Mouse (Mus musculus): ENCODE measurements around the gene Ano6. TPM values are rescaled to one million over a fixed set of nuclear protein-coding genes. Genes with fewer than 3 reads are reported as not detected.

The Ano6 gene
- polyA plus RNA-seq, 1 experiment from 2014 or later = 37.2 TPM

DNA sequence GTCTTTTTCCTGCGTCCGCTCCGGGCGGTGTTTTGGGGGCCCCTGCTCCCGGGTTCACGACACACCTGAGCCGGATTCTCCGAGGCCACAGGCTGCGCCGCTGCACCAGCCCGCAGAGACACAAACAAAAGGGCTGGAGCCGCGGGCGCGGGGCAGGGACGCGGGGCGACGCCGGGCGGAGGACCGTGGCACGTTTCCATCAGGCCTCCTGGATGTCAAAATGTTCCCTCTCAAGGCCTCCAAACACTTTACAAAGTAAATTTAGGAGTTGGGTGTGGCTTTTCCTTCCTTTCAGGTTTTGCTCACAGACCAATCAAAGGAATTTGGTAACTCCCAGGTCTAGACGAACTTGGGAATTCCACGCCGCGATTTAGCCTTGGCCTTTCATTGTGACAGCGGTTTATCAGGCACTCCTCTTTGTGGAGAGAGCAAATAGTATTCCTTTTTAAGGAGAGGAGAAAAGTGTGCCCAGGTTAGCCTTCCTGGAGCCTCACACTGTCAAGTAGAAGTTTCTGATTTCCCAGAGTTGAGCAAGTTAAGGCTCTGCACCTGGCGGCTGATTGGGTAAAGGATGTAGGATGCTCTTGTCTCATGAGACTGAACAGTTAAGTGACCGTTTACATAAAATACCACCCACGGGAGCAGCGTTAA lies 623 bp downstream of the Ano6 start:
- Histone ChIP-seq H3K4me1 (replicated peaks; ENCODE audit: control insufficient read depth, insufficient read depth, low read length) (peaks cover 7% of the 10 kb centered on the region; the same call in 1 of the 2 replicates), H3K9ac (ENCODE audit: low read depth, low read length) (peak overlapping the region; percentile 69), H3K27ac (ENCODE audit: low read depth, low read length) (peak overlapping the region; percentile 72; the same call in 1 of the 2 replicates), H3K27me3 (ENCODE audit: control insufficient read depth, insufficient read depth, low read length) (no peaks in the 10 kb centered on the region; the same call in 1 of the 2 replicates), H3K4me2 (replicated peaks; ENCODE audit: low read depth, low read length) (peak overlapping the region; percentile 68), H3K9me3 (ENCODE audit: control insufficient read depth, low read length) (no peaks in the 10 kb centered on the region), H3K36me3 (ENCODE audit: control insufficient read depth, insufficient read depth, low read length) (no peaks in the 10 kb centered on the region), H3K4me3 (ENCODE audit: low read depth, low read length) (peak overlapping the region; percentile 70)
- peak; percentile 53 for ATAC-seq (ENCODE audit: low FRiP score)
- DNase-seq (ENCODE audit: low spot score) = no peak
- 3% methylated on average over 32 of the region's 32 CpGs for WGBS

DNA sequence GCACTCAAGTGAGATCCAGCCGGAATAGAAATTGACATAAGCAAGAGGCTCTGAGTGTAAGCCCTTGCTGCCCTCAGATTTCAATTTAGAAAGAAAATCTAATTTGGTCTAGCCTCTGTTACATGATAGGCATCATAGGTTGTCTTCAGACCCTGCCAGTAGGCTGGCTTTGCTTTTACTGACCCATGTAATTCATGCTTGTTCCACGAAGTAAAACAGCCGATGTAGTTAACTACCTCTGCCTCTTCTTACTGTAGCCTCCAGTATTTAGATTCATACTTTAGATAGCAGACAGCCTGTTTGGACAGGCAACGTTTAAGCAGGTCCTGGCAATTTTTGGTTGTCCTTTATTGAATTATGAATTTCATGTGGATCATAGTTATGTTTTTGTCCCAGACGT lies 1.2 kb downstream of the Ano6 start:
- no peak overlapping the region for H3K9ac ChIP-seq (ENCODE audit: low read depth, low read length)
- H3K4me2 ChIP-seq (replicated peaks; ENCODE audit: low read depth, low read length) = peak overlapping the region; percentile 68
- no peaks in the 10 kb centered on the region for H3K9me3 ChIP-seq (ENCODE audit: control insufficient read depth, low read length)
- no peak overlapping the region for H3K27ac ChIP-seq (ENCODE audit: low read depth, low read length)
- peaks cover 7% of the 10 kb centered on the region; the same call in 1 of the 2 replicates for H3K4me1 ChIP-seq (replicated peaks; ENCODE audit: control insufficient read depth, insufficient read depth, low read length)
- no peaks in the 10 kb centered on the region for H3K36me3 ChIP-seq (ENCODE audit: control insufficient read depth, insufficient read depth, low read length)
- DNase-seq (ENCODE audit: low spot score) (no peak), ATAC-seq (ENCODE audit: low FRiP score) (no peak)
- 69% methylated on average over 5 of the region's 5 CpGs for WGBS
- no peaks in the 10 kb centered on the region; the same call in 1 of the 2 replicates for H3K27me3 ChIP-seq (ENCODE audit: control insufficient read depth, insufficient read depth, low read length)
- H3K4me3 ChIP-seq (ENCODE audit: low read depth, low read length) = peak overlapping the region; percentile 70

DNA sequence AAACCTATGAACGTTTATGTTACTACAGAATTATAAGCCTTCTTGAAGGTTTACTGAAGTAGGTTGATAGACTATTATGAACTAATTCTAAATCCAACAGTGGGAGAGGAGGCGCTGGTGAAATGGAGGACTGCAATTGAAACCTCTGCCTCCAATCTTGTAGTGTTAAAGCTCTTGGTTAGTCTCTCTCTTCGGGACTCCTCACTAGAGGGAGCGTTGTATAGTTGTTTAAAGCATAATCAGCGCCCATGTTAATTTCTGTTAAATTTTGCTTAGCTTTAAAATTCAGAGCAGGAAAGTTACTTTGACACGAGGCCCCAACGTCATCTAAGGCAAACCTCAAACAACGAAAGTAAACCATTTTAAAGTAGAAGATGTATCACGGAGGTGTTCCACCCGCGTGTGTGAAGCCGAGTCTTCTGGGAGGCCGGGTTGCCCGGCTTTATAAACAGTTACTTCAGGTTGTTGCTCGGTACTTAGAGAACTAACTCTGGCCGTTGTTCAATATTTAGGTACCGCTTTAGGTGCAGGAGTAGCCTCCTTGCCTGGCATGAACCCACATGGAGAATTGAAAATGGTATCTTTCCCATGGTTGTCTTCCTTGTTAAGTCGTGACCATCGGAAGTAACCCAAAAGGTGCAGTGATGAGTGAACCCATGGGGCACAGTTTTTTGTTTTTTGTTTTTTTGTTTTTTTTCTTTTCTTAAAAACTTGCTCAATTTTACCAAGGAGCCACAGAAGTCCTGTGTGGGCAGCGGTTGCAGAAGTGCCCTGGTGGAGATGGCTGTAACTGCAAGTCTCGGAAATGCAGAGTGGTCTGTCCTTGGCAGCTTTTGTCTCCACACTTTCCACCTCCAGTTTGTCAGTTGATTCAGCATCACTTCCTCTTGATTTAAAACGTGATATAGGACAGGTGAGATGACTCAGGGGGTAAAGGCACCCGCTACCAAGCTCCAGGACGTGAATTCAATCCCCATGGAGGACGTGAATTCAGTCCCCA lies 1.9 kb downstream of the Ano6 start:
- H3K27ac ChIP-seq (ENCODE audit: low read depth, low read length) = no peak overlapping the region
- no peaks in the 10 kb centered on the region for H3K36me3 ChIP-seq (ENCODE audit: control insufficient read depth, insufficient read depth, low read length)
- H3K4me1 ChIP-seq (replicated peaks; ENCODE audit: control insufficient read depth, insufficient read depth, low read length) = peaks cover 7% of the 10 kb centered on the region; the same call in 1 of the 2 replicates
- H3K9me3 ChIP-seq (ENCODE audit: control insufficient read depth, low read length) = no peaks in the 10 kb centered on the region
- H3K27me3 ChIP-seq (ENCODE audit: control insufficient read depth, insufficient read depth, low read length) = no peaks in the 10 kb centered on the region; the same call in 1 of the 2 replicates
- no peak for ATAC-seq (ENCODE audit: low FRiP score)
- no peak overlapping the region for H3K4me3 ChIP-seq (ENCODE audit: low read depth, low read length)
- DNase-seq (ENCODE audit: low spot score) = peak; percentile 53
- no peak overlapping the region for H3K4me2 ChIP-seq (replicated peaks; ENCODE audit: low read depth, low read length)
- no peak overlapping the region for H3K9ac ChIP-seq (ENCODE audit: low read depth, low read length)
- WGBS = 84% methylated on average over 25 of the region's 25 CpGs

DNA sequence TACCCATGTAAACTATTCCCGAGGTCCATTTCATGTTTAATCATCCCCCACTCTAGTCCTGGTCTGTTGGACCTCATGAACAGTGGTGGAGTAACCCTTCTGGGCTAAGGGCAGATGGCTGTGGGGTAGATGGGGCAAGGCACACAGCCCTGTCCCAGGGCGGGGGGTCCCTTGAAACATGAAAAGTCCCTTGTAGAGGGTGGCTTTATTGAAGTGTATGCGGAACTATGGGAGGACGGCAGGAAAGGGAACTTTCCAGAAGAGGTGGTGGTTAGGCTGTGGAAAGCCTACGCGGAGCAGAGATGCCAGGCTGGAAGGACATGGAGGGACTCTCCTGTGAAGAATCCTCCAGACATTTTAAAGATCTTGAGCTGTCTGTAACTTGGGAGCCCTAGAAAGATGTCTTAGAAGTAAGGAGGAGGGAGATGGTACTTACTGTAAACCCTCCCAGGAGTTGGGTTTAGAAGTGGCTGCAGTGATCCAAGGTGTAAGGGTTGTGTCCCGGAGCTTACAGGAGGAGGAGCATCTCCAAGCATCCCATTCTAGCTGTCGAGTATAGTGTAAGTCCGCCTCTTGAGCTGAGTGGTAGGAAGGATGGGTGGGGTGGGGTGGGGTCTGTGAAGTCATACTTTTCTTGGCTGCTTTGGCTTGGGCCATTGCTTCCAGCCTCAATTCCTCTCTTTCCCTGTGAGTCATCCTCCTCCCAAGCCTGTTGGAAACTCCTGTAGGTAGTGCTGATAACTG lies 3.3 kb downstream of the Ano6 start:
- Histone ChIP-seq H3K27me3 (ENCODE audit: control insufficient read depth, insufficient read depth, low read length) (no peaks in the 10 kb centered on the region; the same call in 1 of the 2 replicates), H3K4me3 (ENCODE audit: low read depth, low read length) (no peak overlapping the region), H3K9me3 (ENCODE audit: control insufficient read depth, low read length) (no peaks in the 10 kb centered on the region), H3K36me3 (ENCODE audit: control insufficient read depth, insufficient read depth, low read length) (no peaks in the 10 kb centered on the region), H3K4me2 (replicated peaks; ENCODE audit: low read depth, low read length) (no peak overlapping the region), H3K27ac (ENCODE audit: low read depth, low read length) (no peak overlapping the region), H3K9ac (ENCODE audit: low read depth, low read length) (no peak overlapping the region), H3K4me1 (replicated peaks; ENCODE audit: control insufficient read depth, insufficient read depth, low read length) (peaks cover 7% of the 10 kb centered on the region; the same call in 1 of the 2 replicates)
- WGBS = 92% methylated on average over 9 of the region's 9 CpGs
- ATAC-seq (ENCODE audit: low FRiP score) = no peak
- no peak for DNase-seq (ENCODE audit: low spot score)

DNA sequence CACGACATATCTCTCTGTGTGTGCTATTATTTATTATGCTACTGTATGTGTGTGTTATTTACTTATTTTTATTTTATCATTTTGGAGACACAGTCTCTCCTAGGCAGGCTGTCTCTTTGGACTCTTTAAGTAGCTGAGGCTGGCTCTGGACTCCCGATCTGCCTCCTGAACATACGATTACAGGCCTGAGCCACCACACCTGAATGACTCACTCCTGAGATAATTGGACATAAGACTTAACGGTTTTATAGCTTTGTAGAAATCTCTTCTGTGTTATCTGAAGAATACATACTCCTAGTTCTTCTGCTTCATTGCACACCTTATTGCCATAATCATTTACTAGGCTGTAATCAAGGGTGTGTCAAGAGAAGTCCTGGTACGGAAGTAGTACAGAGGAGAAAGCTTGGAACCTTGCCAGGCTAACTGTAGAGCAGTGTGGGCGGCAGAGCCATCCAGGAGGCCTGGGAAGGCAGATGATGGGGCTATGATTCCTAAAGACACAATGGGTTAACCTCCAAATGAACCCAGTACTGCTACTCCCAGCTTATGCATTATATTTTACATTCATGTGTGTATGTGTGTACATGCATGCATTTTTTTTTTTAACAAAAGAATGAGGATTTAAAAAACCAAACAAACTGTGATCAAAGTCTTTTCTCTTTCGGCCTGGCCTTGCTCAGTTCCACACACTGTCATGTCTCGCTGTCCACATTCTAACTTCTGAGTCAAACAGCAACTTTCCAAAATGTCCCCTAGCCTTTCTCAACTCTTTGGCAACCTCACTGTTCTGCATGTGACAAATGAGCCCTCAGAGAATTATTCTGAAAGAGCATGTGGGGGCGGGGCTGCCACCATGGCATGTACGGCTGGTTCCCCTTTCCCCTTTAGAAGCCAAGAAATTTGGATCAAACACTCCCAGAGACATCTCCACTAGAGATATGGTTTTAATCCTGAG lies 4.2 kb downstream of the Ano6 start:
- H3K27me3 ChIP-seq (ENCODE audit: control insufficient read depth, insufficient read depth, low read length) = no peaks in the 10 kb centered on the region; the same call in 1 of the 2 replicates
- H3K9me3 ChIP-seq (ENCODE audit: control insufficient read depth, low read length) = no peaks in the 10 kb centered on the region
- no peak for ATAC-seq (ENCODE audit: low FRiP score)
- H3K27ac ChIP-seq (ENCODE audit: low read depth, low read length) = no peak overlapping the region
- no peak for DNase-seq (ENCODE audit: low spot score)
- no peak overlapping the region for H3K4me2 ChIP-seq (replicated peaks; ENCODE audit: low read depth, low read length)
- H3K9ac ChIP-seq (ENCODE audit: low read depth, low read length) = no peak overlapping the region
- H3K36me3 ChIP-seq (ENCODE audit: control insufficient read depth, insufficient read depth, low read length) = no peaks in the 10 kb centered on the region
- peaks cover 7% of the 10 kb centered on the region; the same call in 1 of the 2 replicates for H3K4me1 ChIP-seq (replicated peaks; ENCODE audit: control insufficient read depth, insufficient read depth, low read length)
- WGBS = 80% methylated on average over 10 of the region's 10 CpGs
- H3K4me3 ChIP-seq (ENCODE audit: low read depth, low read length) = no peak overlapping the region

DNA sequence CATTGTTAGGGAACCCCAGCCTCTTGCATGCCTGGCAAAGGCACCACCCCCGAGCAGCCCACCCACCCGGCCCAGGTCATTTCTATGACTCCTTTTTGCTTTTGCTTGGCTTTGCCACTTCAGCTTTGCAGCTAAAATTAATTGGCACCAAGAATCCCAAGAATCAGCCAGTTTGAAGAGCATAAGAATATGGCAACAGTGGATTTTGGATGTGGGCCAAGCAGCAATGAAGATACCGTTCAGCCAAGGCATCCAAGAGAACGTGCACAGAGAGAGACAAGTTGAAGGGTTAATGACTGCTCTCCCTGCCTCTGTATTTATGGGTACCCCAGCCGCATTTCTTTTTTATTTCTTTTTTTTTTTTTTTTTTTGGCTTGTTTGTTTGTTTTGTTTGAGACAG lies 5.4 kb downstream of the Ano6 start:
- Histone ChIP-seq H3K9ac (ENCODE audit: low read depth, low read length) (no peak overlapping the region), H3K4me1 (replicated peaks; ENCODE audit: control insufficient read depth, insufficient read depth, low read length) (peaks cover 7% of the 10 kb centered on the region; the same call in 1 of the 2 replicates), H3K27me3 (ENCODE audit: control insufficient read depth, insufficient read depth, low read length) (no peaks in the 10 kb centered on the region), H3K9me3 (ENCODE audit: control insufficient read depth, low read length) (no peaks in the 10 kb centered on the region), H3K36me3 (ENCODE audit: control insufficient read depth, insufficient read depth, low read length) (no peaks in the 10 kb centered on the region), H3K27ac (ENCODE audit: low read depth, low read length) (no peak overlapping the region), H3K4me2 (replicated peaks; ENCODE audit: low read depth, low read length) (no peak overlapping the region), H3K4me3 (ENCODE audit: low read depth, low read length) (no peak overlapping the region)
- 89% methylated on average over 5 of the region's 5 CpGs for WGBS
- no peak for DNase-seq (ENCODE audit: low spot score)
- no peak for ATAC-seq (ENCODE audit: low FRiP score)

DNA sequence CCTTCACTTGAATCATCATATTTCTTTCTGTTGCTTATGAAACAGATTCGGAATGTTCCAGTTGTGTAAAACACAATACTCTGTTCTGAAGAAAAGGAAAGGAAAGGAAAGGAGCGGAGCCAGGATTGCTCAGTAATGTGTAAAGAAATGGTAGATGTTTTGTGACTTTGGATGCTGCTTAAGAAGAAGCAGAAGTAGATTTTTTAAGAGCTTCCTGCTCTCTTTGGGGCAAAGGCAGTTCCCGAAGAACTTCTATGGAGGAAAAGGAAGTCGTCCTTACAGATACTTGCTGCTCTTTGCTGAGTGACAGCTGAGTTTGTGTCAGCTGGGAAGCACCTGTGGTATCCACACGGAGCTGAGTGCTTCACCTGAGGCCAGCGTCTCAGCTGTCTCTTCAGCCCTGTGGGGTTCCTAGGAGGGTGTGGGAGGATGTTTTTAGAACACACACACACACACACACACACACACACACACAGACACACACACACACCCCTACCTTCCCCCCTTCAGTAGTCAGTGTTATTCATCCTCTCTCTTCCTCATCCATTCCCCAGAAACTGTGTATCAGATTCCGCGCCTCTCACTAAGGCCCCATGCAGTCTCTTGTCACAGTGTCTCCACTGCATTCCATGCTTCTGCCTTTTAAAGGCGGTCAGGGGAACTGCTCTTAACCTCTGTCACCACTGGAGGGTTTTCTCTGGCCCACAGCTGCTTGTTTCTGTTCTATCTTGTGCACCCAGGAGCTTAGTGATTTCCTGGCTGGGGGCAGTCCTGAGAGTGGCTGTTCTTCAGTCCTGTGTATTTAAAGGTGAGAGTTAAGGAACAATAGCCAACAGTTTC lies 6.7 kb downstream of the Ano6 start:
- Histone ChIP-seq H3K4me3 (ENCODE audit: low read depth, low read length) (no peak overlapping the region), H3K4me2 (replicated peaks; ENCODE audit: low read depth, low read length) (no peak overlapping the region), H3K36me3 (ENCODE audit: control insufficient read depth, insufficient read depth, low read length) (no peaks in the 10 kb centered on the region), H3K27me3 (ENCODE audit: control insufficient read depth, insufficient read depth, low read length) (no peaks in the 10 kb centered on the region), H3K27ac (ENCODE audit: low read depth, low read length) (no peak overlapping the region), H3K9me3 (ENCODE audit: control insufficient read depth, low read length) (no peaks in the 10 kb centered on the region), H3K4me1 (replicated peaks; ENCODE audit: control insufficient read depth, insufficient read depth, low read length) (0 out of 2 replicates have a peak, but pooled peaks cover 2% of the 10 kb centered on the region), H3K9ac (ENCODE audit: low read depth, low read length) (no peak overlapping the region)
- DNase-seq (ENCODE audit: low spot score) = no peak
- ATAC-seq (ENCODE audit: low FRiP score) = no peak
- WGBS = 67% methylated on average over 9 of the region's 9 CpGs
